Mouse (Mus musculus) layer of hippocampus, adult 9-11 months (tissue): Measurements from ENCODE around the gene Amz2.

Experiments
- DNase-seq: peaks from one replicate; pipeline ENCODE4 v3.0.0; 2022

Amz2 gene

DNA sequence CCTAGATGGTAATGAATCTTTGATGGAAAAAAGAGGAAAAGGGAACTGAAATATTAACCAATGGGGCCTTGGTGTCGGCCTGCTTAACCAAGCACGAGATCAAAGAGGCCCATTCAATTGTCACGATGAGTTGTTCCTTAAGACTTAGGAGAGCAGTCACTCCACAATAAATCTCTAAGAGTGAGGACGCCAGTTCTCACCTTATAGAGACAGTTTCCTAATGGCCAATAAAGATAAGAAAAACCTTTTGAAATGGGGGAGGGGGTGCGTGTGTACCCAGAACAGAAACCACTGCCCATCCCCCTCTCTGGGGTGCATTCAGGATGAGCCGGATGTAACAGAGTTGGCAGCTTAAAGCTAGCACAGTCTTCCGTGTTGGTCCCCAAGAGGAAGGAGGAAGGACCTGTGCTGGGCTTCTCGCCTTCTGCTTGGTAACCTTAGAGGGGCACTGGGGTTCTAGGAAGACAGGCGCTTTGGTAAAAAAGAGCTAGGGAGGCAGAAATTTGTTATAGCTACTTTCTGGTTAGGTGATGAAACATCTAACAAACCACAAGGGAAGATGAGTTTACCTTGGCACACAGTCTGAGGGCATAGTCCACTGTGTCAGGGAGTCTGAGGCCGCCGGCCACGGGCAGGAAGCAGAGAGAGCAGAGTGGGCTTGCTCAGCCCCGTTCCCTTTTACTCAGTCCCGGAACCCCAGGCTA lies 70.2 kb downstream of the Amz2 start:
- DNase-seq: no peak

DNA sequence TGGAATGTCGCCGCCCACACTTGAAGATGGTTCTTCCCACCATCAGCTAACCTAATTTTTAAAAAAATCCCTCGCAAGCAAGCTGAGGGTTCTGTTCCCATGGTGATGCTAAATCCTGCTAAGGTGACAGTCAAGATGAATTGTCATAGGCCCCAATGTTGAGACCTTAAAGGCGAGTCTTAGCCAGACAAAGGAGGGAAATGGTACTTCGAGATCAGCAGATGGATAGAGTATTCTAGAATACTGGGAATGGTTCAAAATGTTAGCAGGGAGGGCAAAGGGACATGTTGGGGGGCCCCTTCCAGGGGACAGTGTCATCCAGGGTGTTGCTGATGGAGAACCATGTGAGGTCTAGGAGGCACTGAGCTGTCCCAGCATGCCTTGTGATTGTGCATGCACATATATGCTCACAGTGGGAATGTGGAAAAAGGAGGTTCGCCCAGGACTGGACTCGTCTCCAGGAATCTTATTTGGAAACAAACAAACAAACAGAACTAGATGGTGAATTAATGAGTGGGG lies 70.8 kb downstream of the Amz2 start:
- no peak for DNase-seq

DNA sequence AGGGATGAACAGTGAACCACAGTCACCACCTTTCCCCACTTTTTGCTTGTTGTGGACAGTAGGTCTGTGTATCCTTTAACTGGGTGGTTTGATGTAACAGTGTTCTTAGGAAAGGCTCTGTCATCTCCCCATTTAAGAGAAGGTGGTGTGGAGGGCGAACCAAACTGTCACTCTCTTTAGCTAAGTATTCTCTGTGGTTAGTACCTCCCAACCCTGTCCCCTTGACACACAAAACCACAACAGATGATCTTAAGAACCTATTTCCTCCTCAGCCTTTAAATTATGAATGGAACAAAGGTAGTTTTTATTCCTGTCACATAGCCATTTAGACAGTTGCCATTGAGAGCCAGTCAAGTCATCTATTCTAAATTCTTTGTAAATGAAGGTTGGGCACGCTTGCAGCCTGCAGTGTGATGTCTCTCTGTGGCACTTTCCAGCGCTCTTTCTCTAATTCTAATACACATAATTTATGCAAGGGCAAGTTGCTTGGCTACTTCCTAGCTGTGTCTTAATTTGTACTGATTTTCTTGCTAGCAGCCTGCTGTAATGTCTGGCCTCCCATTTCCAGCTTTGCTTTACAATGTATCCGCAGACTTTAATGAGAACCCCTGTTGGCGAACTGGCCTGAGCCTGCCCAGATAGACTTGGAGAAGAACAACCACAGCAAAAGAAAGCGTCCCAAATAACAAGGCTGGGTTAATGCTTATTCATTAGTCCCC lies 71.4 kb downstream of the Amz2 start:
- DNase-seq: no peak

DNA sequence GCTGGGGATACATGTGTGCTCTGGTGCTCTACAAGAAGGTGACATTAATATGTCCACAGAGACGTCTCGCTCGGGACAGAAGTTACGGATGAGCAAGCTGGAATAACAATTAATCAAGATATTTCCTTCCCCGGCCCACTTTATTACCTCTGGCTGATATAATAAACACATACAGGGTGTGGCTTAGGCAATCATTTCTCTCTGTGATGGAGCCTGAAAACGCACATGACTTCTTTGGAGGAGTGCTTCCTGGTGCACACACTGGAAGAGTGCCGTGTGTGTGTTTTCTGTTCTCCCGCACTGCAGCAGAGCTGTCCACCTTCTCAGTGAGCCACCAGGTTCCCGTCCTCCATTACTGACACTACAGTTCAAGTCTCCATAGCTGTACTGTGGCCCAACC lies 72.2 kb downstream of the Amz2 start:
- no peak for DNase-seq

- DNase-seq: no peak
Observed at GRCm38 (mm10) chr11:109500206-109500605, 74.5 kb downstream of the Amz2 start.
